Mouse (Mus musculus) testis, postnatal 14 days (tissue): Measurements from ENCODE around the gene Abcg5.

Source experiments
- DNase-seq: peaks from one replicate; pipeline ENCODE4 v3.0.0; 2021; ENCODE audit warnings: low spot score

Gene Abcg5

GRCm38 (mm10) chr17:84645119-84645518 is 37.7 kb downstream of the Abcg5 start:
- no peak for DNase-seq

- DNase-seq: no peak
These were observed 38.3 kb downstream of the Abcg5 start for GRCm38 (mm10) chr17:84644292-84645050.

- no peak for DNase-seq
These were observed 40.5 kb downstream of the Abcg5 start for GRCm38 (mm10) chr17:84642324-84642723.

- peak; percentile 34 for DNase-seq
These were observed 40.9 kb downstream of the Abcg5 start for GRCm38 (mm10) chr17:84641893-84642292.

GRCm38 (mm10) chr17:84639796-84640378 is 42.9 kb downstream of the Abcg5 start:
- no peak for DNase-seq

GRCm38 (mm10) chr17:84637971-84638370 is 44.8 kb downstream of the Abcg5 start:
- no peak for DNase-seq

- DNase-seq: no peak
These were observed 46.5 kb downstream of the Abcg5 start for GRCm38 (mm10) chr17:84636328-84636727.

GRCm38 (mm10) chr17:84633443-84633842 is 49.4 kb downstream of the Abcg5 start:
- DNase-seq: no peak

GRCm38 (mm10) chr17:84631836-84632235 is 51.0 kb downstream of the Abcg5 start:
- no peak for DNase-seq

GRCm38 (mm10) chr17:84628611-84629010 is 54.2 kb downstream of the Abcg5 start:
- no peak for DNase-seq

GRCm38 (mm10) chr17:84627721-84628120 is 55.1 kb downstream of the Abcg5 start:
- no peak for DNase-seq

- no peak for DNase-seq
These were observed 55.9 kb downstream of the Abcg5 start for GRCm38 (mm10) chr17:84626857-84627305.

- peak; percentile 90 for DNase-seq
These were observed 56.4 kb downstream of the Abcg5 start, which contains the start of gene Dync2li1 for GRCm38 (mm10) chr17:84626276-84626856. Dync2li1 (plus strand) TSS chr17:84626496.

GRCm38 (mm10) chr17:84622873-84623272 is 59.9 kb downstream of the Abcg5 start:
- no peak for DNase-seq

- no peak for DNase-seq
These were observed 60.8 kb downstream of the Abcg5 start for GRCm38 (mm10) chr17:84622028-84622427.

GRCm38 (mm10) chr17:84621209-84621608 is 61.6 kb downstream of the Abcg5 start:
- DNase-seq: no peak

- DNase-seq: no peak
These were observed 62.2 kb downstream of the Abcg5 start for GRCm38 (mm10) chr17:84620610-84621009.

GRCm38 (mm10) chr17:84620076-84620475 is 62.7 kb downstream of the Abcg5 start:
- no peak for DNase-seq

- no peak for DNase-seq
These were observed 63.7 kb downstream of the Abcg5 start for GRCm38 (mm10) chr17:84619112-84619511.

GRCm38 (mm10) chr17:84617953-84618352 is 64.9 kb downstream of the Abcg5 start:
- no peak for DNase-seq

GRCm38 (mm10) chr17:84616526-84617074 is 66.2 kb downstream of the Abcg5 start:
- no peak for DNase-seq

GRCm38 (mm10) chr17:84615811-84616210 is 67.0 kb downstream of the Abcg5 start:
- no peak for DNase-seq

GRCm38 (mm10) chr17:84611971-84612370 is 70.8 kb downstream of the Abcg5 start:
- DNase-seq: no peak
